In genomic region chr9:107693433-107693987, GRCm38 (mm10) we compare ENCODE assay signal across 19 mouse cellular contexts. TPM values are rescaled to one million over a fixed set of nuclear protein-coding genes. Genes with fewer than 3 reads are reported as not detected.
DNase-seq lines count a peak whose midpoint lies in the region; ATAC-seq and TF ChIP-seq lines count a peak whose summit lies in the region.
"Had no signal": no experiment of that assay in that cellular context is flagged by ENCODE, and none has a peak within 500 bp of the region (broad histone marks: within the 10 kb centered on the region; RNA-seq: fewer than 3 reads in every experiment).

No protein-coding gene starts in this region.

- TF ChIP-seq POLR2A in MEL (IDR thresholded peaks at IDR 0.05; ENCODE audit: control insufficient read depth in 1 of 2, insufficient read depth in 1 of 2, low read depth in 1 of 2, low read length in 2 of 2, poor library complexity in 1 of 2): no peak

- no peak for ATAC-seq in heart, embryonic 13.5 days (ENCODE audit: extremely low read depth, insufficient number of reproducible peaks, low FRiP score, low TSS enrichment)
- ATAC-seq in lung, postnatal 0 days: no peak
- ATAC-seq in megakaryocyte progenitor cell, adult 5-6 weeks (replicated peaks; ENCODE audit: poor library complexity): peak; percentile 20; the same call in 1 of the 2 replicates

- 61% methylated on average over 4 of the region's 4 CpGs for WGBS in heart, embryonic 13.5 days
- 72% methylated on average over 4 of the region's 4 CpGs for WGBS in lung, postnatal 0 days

- TF ChIP-seq RAD21 in MEL (IDR thresholded peaks at IDR 0.05; ENCODE audit: low read depth, low read length): no peak

- no peaks in the 10 kb centered on the region for H3K9me3 ChIP-seq in heart, embryonic 13.5 days
- no peaks in the 10 kb centered on the region for H3K9me3 ChIP-seq in lung, postnatal 0 days (ENCODE audit: low read length)
- H3K9me3 ChIP-seq in MEL (replicated peaks; ENCODE audit: insufficient read depth, low read length): no peaks in the 10 kb centered on the region
- H3K9me3 ChIP-seq: embryonic facial prominence, embryonic 12.5 days; limb, embryonic 15.5 days; megakaryocyte, embryonic 14.5 days had no signal

- peaks cover 49% of the 10 kb centered on the region for H3K4me1 ChIP-seq in heart, embryonic 13.5 days
- H3K4me1 ChIP-seq in lung, postnatal 0 days (ENCODE audit: insufficient read depth, low read depth, low read length): peaks cover 28% of the 10 kb centered on the region; the same call in 1 of the 2 replicates
- H3K4me1 ChIP-seq in MEL (ENCODE audit: control insufficient read depth in 1 of 2, insufficient read depth in 2 of 2, low read length in 2 of 2): no peaks in the 10 kb centered on the region

- H3K4me2 ChIP-seq in heart, embryonic 13.5 days: 0 out of 2 replicates have a peak overlapping the region, but pooled peaks have one; percentile 6
- no peak overlapping the region for H3K4me2 ChIP-seq in lung, postnatal 0 days (replicated peaks; ENCODE audit: low read depth, low read length)
- H3K4me2 ChIP-seq: embryonic facial prominence, embryonic 12.5 days; limb, embryonic 15.5 days had no signal

- peaks cover 20% of the 10 kb centered on the region for H3K36me3 ChIP-seq in heart, embryonic 13.5 days
- H3K36me3 ChIP-seq in lung, postnatal 0 days (ENCODE audit: insufficient read depth, low read length): peaks cover 11% of the 10 kb centered on the region; the same call in 1 of the 2 replicates
- no peaks in the 10 kb centered on the region for H3K36me3 ChIP-seq in MEL (ENCODE audit: control insufficient read depth in 1 of 2, insufficient read depth in 2 of 2, low read length in 2 of 2)

- no peaks in the 10 kb centered on the region for H3K79me2 ChIP-seq in MEL (ENCODE audit: control insufficient read depth, insufficient read depth, low read length, poor library complexity)

- DNase-seq in heart, postnatal 4 days: no peak
- no peak for DNase-seq in lung, postnatal 0 days (ENCODE audit: low spot score)
- no peak for DNase-seq in lung, postnatal 25 days (ENCODE audit: low spot score)
- no peak for DNase-seq in MEL (ENCODE audit: low read depth, low spot score)
- no peak for DNase-seq in cerebellum, postnatal 14 days
- DNase-seq: adrenal gland, adult 2 months; cerebellum, adult 11-12 months; heart, postnatal 36 days; kidney, postnatal 14 days; layer of hippocampus, adult 9-11 months; lung, adult 2 months; right cerebral cortex, postnatal 14 days; thymus, adult 2 months had no signal

- H3K27me3 ChIP-seq in heart, embryonic 13.5 days (replicated peaks): no peaks in the 10 kb centered on the region
- H3K27me3 ChIP-seq in lung, postnatal 0 days (replicated peaks; ENCODE audit: insufficient read depth, low read length): no peaks in the 10 kb centered on the region
- H3K27me3 ChIP-seq in MEL (ENCODE audit: control insufficient read depth in 1 of 2, insufficient read depth in 2 of 2, low read length in 2 of 2): peaks cover 4 to 5% of the 10 kb centered on the region in 2 experiments
- H3K27me3 ChIP-seq: embryonic facial prominence, embryonic 12.5 days; limb, embryonic 15.5 days had no signal

- peak; percentile 48 for TF ChIP-seq CTCF in lung, postnatal 0 days (IDR thresholded peaks at IDR 0.05)
- TF ChIP-seq CTCF in MEL (IDR thresholded peaks at IDR 0.05 in 2 of 3, conservative IDR thresholded peaks at IDR 0.05 in 1 of 3; ENCODE audit: control insufficient read depth in 1 of 3, insufficient read depth in 1 of 3, low read depth in 2 of 3, low read length in 3 of 3, poor library complexity in 1 of 3, severe bottlenecking in 1 of 3): peak in 1 of 3 experiments; percentile 31; a peak in 2 of 6 replicates

- no peak overlapping the region for H3K9ac ChIP-seq in heart, embryonic 13.5 days
- H3K9ac ChIP-seq in lung, postnatal 0 days (replicated peaks; ENCODE audit: low read depth): no peak overlapping the region
- no peak overlapping the region for H3K9ac ChIP-seq in MEL (ENCODE audit: control insufficient read depth, low read depth, low read length, poor library complexity, severe bottlenecking)
- H3K9ac ChIP-seq: embryonic facial prominence, embryonic 12.5 days; limb, embryonic 15.5 days had no signal

- no peak overlapping the region for H3K27ac ChIP-seq in heart, embryonic 13.5 days (replicated peaks)
- H3K27ac ChIP-seq in lung, postnatal 0 days (ENCODE audit: low read length): no peak overlapping the region
- H3K27ac ChIP-seq in MEL (ENCODE audit: control insufficient read depth, low read depth, low read length): no peak overlapping the region
- H3K27ac ChIP-seq: embryonic facial prominence, embryonic 12.5 days; limb, embryonic 15.5 days had no signal

- no peak for TF ChIP-seq EP300 in lung, postnatal 0 days (IDR thresholded peaks at IDR 0.05)
- TF ChIP-seq EP300 in MEL (IDR thresholded peaks at IDR 0.05; ENCODE audit: low read depth in 1 of 2, low read length in 2 of 2): no peak

- H3K4me3 ChIP-seq in heart, embryonic 13.5 days: no peak overlapping the region
- no peak overlapping the region for H3K4me3 ChIP-seq in lung, postnatal 0 days (ENCODE audit: low read depth, low read length)
- no peak overlapping the region for H3K4me3 ChIP-seq in MEL (ENCODE audit: control insufficient read depth in 1 of 2, insufficient read depth in 1 of 2, low read depth in 2 of 2, low read length in 2 of 2)
- H3K4me3 ChIP-seq: embryonic facial prominence, embryonic 12.5 days; limb, embryonic 15.5 days; megakaryocyte, embryonic 14.5 days had no signal

TF ChIP-seq in MEL, 35 proteins besides CTCF, POLR2A, EP300 and RAD21:
- TF ChIP-seq POLR2AphosphoS5 (IDR thresholded peaks at IDR 0.05; ENCODE audit: borderline replicate concordance, low read depth, low read length) (no peak), ELF1 (IDR thresholded peaks at IDR 0.05; ENCODE audit: low read depth, low read length) (no peak), CHD1 (IDR thresholded peaks at IDR 0.05; ENCODE audit: low read depth, low read length) (no peak), NELFE (IDR thresholded peaks at IDR 0.05; ENCODE audit: low read depth, low read length) (no peak), SMC3 (IDR thresholded peaks at IDR 0.05; ENCODE audit: low read depth, low read length) (peak; percentile 32), MYC (IDR thresholded peaks at IDR 0.05; ENCODE audit: low read depth, low read length) (no peak)

RNA-seq across cellular contexts. Expression of gene Gnat1, which starts 14.0 kb away (rescaled TPM):
- 0.90 and 1.3 TPM in 2 replicates for polyA plus RNA-seq in heart, embryonic 13.5 days (2015; fragmentation: Nextera tagmentation; extraction: Ambion mirVana)
- total RNA-seq in heart, postnatal 4 days (2021): not detected
- polyA plus RNA-seq in lung, postnatal 0 days (2015; fragmentation: Nextera tagmentation; extraction: Ambion mirVana): 0.23 and 0.30 TPM in 2 replicates
- total RNA-seq in MEL (2012; rRNA removed): 0.27 TPM in 1 of 2 replicates, not detected in the other
- polyA plus RNA-seq in MEL (2012; ENCODE audit: insufficient read depth in 1 of 2, insufficient read length in 2 of 2, low read depth in 1 of 2, low replicate concordance in 2 of 2, missing spikeins in 1 of 2): 100 to 1,000 TPM in 1 of 2 experiments, not detected in 1; 326 TPM
- 0.12 TPM in 1 of 2 replicates, not detected in the other for total RNA-seq in megakaryocyte progenitor cell, adult 5-6 weeks (2015)
- total RNA-seq in megakaryocyte progenitor cell, adult 5-6 weeks (2017): not detected in 2 replicates
- total RNA-seq: gastrocnemius, adult 18-20 months; heart, postnatal 36 days had no signal

RNA-seq across cellular contexts. Expression of gene Sema3f, which starts 16.8 kb away (rescaled TPM):
- polyA plus RNA-seq in heart, embryonic 13.5 days (2015; fragmentation: Nextera tagmentation; extraction: Ambion mirVana): 4.5 and 6.3 TPM in 2 replicates
- 10 to 100 TPM; 18.7 to 20.9 TPM for total RNA-seq in heart, postnatal 4 days (2021)
- polyA plus RNA-seq in lung, postnatal 0 days (2015; fragmentation: Nextera tagmentation; extraction: Ambion mirVana): 23.4 and 24.9 TPM in 2 replicates
- total RNA-seq in MEL (2012; rRNA removed): not detected in 2 replicates
- not detected for polyA plus RNA-seq in MEL (2012; ENCODE audit: insufficient read depth in 1 of 2, insufficient read length in 2 of 2, low read depth in 1 of 2, low replicate concordance in 2 of 2, missing spikeins in 1 of 2)
- not detected in 2 replicates for total RNA-seq in megakaryocyte progenitor cell, adult 5-6 weeks (2015)
- 1.00 TPM in 1 of 2 replicates, not detected in the other for total RNA-seq in megakaryocyte progenitor cell, adult 5-6 weeks (2017)

RNA-seq across cellular contexts. Expression of gene Slc38a3, which starts 24.2 kb away (rescaled TPM):
- 2.8 and 2.9 TPM in 2 replicates for polyA plus RNA-seq in heart, embryonic 13.5 days (2015; fragmentation: Nextera tagmentation; extraction: Ambion mirVana)
- 1 to 10 TPM; 8.0 to 8.1 TPM for total RNA-seq in heart, postnatal 4 days (2021)
- 0.51 and 0.81 TPM in 2 replicates for polyA plus RNA-seq in lung, postnatal 0 days (2015; fragmentation: Nextera tagmentation; extraction: Ambion mirVana)
- not detected in 2 replicates for total RNA-seq in MEL (2012; rRNA removed)
- polyA plus RNA-seq in MEL (2012; ENCODE audit: insufficient read depth in 1 of 2, insufficient read length in 2 of 2, low read depth in 1 of 2, low replicate concordance in 2 of 2, missing spikeins in 1 of 2): not detected
- not detected in 2 replicates for total RNA-seq in megakaryocyte progenitor cell, adult 5-6 weeks (2015)
- total RNA-seq in megakaryocyte progenitor cell, adult 5-6 weeks (2017): not detected in 2 replicates

RNA-seq across cellular contexts. Expression of gene Gnai2, which starts 58.3 kb away (rescaled TPM):
- 387 and 392 TPM in 2 replicates for polyA plus RNA-seq in heart, embryonic 13.5 days (2015; fragmentation: Nextera tagmentation; extraction: Ambion mirVana)
- 100 to 1,000 TPM; 462 to 469 TPM for total RNA-seq in heart, postnatal 4 days (2021)
- 414 and 417 TPM in 2 replicates for polyA plus RNA-seq in lung, postnatal 0 days (2015; fragmentation: Nextera tagmentation; extraction: Ambion mirVana)
- total RNA-seq in MEL (2012; rRNA removed): 129 and 131 TPM in 2 replicates
- polyA plus RNA-seq in MEL (2012; ENCODE audit: insufficient read depth in 1 of 2, insufficient read length in 2 of 2, low read depth in 1 of 2, low replicate concordance in 2 of 2, missing spikeins in 1 of 2): 100 to 1,000 TPM; 137 to 335 TPM
- 333 and 362 TPM in 2 replicates for total RNA-seq in megakaryocyte progenitor cell, adult 5-6 weeks (2015)
- 423 and 432 TPM in 2 replicates for total RNA-seq in megakaryocyte progenitor cell, adult 5-6 weeks (2017)

Comparison
In these comparisons a context has a peak if more than half of its experiments do, and no peak if none do; other contexts are left out.
1. RNA of gene Sema3f, which starts 16.8 kb away (total RNA-seq): 18.7 to 20.9 TPM in heart, postnatal 4 days; 1.00 TPM in megakaryocyte progenitor cell, adult 5-6 weeks and not detected in MEL; every median in the first group is over 4 times any median in the second.